Mouse (Mus musculus): ENCODE measurements at regions not wholly inside any gene's neighbourhood (a gene's known extent, or its start where the extent isn't known, plus 50 kb on each side); places are given as distances from the start of the nearest gene placed in this dataset.

- TF ChIP-seq POLR2A (IDR thresholded peaks at IDR 0.05; ENCODE audit: borderline replicate concordance, extremely low read depth, insufficient read depth, insufficient read length, poor library complexity, severe bottlenecking) (no peak), CTCF (IDR thresholded peaks at IDR 0.05; ENCODE audit: borderline replicate concordance, extremely low read depth, insufficient read depth, insufficient read length) (peak; percentile 8; the same call in 1 of the 2 replicates)
Measured at GRCm38 (mm10) chrX:107015335-107015734, 73.0 kb upstream of the P2ry10 start.

Measured in brain, embryonic 14.5 days (tissue).